Mouse (Mus musculus) layer of hippocampus, postnatal 10 days (tissue): ENCODE measurements around the gene Hivep3. TPM values are rescaled to one million over a fixed set of nuclear protein-coding genes. Genes with fewer than 3 reads are reported as not detected.
A peak's percentile ranks its signal among the peaks of the same experiment; 100 is the strongest.

Source experiments
- DNase-seq, 2 experiments: peaks; one replicate each; pipeline ENCODE4 v3.0.0; 2021; ENCODE audit warnings: low spot score in 2 of 2
- total RNA-seq, 2 experiments: library from RNA; stranded (reverse); gene quantifications; 2 replicates each; pipeline ENCODE4 v1.2.3; 2021

The Hivep3 gene
- total RNA-seq, 2 experiments from 2014 or later, result 50.6 to 55.3 TPM

DNA sequence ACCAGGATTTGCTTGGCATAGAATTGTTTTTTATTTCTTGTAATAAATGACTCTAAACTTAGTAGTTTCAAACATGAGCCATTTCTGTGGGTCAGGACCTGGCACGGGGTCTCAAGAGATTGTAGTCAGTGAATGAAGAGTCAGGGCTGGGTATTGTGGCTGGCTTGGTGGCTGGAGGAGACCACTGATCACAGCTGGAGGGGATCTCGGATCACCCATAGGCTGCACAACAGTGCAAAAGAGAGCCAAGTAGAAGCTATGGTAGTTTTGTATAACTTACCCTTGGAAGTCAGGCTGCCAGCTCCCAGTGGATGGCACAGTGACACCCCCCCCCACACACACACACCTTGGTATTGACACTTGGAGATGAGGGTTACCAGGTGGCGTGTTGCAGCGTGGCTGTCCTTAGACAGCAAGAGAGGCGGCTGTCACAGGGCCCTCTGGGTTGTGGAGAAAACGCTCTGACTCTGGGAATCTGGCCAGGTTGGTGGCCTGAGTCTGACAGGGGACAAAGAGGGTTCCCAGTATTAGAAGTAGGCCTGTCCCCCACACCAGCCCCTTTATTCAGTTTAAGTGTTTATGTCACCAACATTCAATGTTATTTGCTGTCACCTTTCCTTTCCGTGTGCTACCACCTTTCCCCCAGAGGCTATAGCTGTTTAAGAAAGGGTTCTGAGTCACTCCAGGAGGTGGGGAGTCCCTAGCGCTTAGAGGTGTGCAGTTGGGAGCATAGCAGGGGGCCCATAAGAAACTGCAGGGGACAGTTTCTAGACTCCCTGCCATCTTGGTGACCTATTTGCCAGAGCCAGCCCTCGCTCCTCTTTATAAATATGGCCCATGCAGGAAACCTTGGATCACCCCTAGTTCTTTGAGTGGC is 240.4 kb downstream of the Hivep3 start:
- no peak for DNase-seq

DNA sequence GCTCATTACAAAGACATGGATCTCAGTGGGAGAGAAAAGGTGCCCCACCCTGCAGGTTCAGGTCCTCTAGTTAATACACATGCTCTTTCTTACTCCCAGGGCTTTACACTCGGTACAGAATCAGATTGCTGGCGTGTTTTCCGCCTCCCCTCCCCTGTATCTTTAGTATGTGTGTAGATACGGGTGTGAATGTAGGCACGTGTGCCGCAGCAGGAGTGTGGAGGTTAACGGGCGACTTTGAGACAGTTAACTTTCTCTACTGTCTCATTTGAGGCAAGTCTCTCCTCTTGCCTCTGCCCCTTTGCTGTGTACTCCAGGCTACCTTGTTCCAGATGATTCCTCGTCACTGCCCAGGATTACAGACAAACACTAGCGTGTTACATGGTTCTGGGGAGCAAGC is 241.7 kb downstream of the Hivep3 start:
- DNase-seq, result no peak

DNA sequence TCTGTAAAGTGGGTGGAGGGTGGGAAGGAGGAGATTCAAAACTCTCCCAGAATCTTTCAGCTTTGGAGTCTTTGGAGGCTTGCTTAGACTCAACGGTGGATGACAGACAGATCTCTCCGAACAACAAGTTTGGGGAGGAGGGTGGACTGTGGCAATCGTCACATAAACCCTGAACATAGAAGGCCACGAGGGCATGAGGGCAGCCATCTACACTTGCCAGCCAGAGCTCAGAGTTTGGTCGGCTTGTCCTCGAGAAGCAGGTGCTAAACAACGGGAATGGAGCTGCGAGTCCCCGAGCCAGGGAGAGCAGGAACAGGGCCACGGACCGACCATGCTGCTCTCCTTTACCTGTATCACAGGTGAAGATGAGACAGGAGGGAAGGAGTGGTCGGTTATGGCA is 242.2 kb downstream of the Hivep3 start:
- DNase-seq, result no peak

DNA sequence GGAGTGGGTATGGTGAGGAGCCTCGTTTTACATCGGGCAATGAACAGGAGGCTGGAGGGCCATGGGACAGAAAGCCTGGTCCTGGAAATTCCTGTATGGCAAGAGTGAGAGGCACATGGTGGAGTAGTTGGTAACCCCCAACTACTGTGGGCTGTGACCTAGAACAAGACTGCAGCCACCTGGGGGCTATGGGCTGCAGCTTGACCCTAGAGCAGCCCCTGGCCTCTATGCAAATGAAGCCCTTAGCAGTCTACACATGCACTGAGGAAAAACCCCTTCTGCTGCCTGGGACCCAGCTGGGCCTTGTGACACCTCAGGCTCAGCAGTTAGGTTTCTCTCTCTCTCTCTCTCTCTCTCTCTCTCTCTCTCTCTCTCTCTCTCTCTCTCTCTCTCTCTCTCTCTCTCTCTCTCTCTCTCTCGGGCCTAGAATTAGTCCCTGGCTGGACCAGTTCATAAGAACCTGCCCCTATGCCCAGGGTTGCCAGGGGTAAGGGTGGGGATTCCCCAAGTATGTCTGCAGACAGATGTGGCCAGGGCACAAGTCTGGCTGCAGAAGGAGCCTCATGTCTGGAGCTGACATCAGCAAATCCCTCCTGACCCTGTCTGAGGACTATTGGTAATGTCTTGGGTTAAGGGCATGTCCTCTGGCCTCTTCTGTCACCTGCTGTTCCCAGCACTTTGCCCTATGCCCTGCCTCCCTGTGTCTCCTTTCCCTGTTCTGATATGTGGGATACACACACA is 243.0 kb downstream of the Hivep3 start:
- no peak for DNase-seq

GRCm38 (mm10) chr4:119977817-119978491 is 244.4 kb downstream of the Hivep3 start:
- DNase-seq, result no peak

DNA sequence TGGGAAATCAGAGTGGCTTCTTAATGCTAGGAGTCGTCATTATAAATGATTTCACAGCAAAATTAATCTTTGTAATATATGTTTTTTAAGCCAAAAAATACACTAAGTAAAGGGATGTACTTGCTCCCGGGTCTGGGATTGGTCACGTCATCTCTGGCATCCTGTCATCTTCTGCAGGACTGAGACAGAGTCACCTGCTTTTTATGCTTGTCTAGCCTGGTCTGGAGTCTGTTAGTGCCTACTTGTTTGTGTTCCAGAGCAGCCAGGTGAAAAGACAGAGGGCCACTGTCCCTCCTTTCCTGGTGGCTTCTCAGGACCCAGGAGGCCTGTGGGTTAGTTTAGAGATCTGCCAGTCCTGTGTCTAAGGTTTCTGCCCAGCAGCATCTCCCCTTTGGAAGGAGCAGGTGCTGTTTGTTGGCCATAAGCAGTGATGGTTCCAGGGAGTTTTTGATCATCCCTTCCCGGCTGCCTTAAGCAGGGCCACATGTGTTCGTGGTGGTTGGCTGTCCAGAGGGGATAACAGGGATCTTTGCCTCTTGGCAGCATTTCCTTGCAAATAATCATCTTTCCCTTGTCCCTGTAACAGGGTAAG is 245.8 kb downstream of the Hivep3 start:
- no peak for DNase-seq

DNA sequence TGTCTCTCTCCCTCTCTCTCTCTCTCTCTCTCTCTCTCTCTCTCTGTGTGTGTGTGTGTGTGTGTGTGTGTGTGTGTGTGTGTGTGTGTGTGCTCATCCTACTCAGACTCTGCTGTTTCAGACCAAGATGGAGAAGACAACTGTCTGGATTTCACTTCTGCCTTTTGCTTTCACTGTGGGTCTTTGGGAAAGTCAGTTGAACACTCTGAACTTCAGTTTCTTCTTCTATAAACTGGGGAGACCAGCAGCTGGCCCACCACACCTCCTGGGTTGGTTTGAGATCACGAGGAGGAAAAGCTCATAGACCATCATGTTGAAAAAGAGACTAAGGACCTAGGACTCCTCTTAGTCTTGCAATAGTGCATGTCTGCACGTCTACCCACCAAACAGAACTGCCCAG is 246.3 kb downstream of the Hivep3 start:
- no peak for DNase-seq

DNA sequence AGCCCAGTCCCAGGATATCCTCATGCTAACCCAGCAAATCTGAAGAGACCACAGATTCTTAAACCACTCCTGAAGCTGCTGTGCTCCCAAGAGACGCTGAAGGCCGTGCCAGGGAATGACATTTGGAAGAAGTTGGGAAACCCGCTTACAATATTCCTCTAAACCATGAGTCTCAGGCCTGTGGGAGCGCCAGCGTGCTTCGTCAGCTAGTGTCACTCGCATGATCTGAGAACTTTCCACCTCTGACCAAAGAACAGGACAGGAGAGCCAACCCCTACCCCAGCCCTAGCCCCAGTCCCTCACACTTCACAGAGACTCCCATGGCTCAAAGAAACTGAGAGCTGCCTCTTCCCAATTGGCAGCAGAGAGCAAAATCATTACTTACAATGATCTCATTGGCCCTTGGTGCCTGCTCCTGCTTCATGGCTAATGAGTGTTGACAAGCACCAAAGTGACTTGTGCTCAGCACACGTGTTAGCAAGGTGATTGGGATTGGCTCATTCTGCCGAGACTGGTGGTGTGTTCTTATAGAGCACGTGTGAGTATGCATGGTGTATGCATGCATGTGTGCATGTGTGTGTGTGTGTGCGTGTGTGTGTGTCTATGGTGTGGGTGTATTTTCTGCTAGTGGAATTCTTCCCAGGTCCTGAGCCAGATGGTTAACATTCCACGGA is 247.6 kb downstream of the Hivep3 start:
- DNase-seq, result no peak

- no peak for DNase-seq
These were observed 252.5 kb downstream of the Hivep3 start for GRCm38 (mm10) chr4:119986065-119986464.

DNA sequence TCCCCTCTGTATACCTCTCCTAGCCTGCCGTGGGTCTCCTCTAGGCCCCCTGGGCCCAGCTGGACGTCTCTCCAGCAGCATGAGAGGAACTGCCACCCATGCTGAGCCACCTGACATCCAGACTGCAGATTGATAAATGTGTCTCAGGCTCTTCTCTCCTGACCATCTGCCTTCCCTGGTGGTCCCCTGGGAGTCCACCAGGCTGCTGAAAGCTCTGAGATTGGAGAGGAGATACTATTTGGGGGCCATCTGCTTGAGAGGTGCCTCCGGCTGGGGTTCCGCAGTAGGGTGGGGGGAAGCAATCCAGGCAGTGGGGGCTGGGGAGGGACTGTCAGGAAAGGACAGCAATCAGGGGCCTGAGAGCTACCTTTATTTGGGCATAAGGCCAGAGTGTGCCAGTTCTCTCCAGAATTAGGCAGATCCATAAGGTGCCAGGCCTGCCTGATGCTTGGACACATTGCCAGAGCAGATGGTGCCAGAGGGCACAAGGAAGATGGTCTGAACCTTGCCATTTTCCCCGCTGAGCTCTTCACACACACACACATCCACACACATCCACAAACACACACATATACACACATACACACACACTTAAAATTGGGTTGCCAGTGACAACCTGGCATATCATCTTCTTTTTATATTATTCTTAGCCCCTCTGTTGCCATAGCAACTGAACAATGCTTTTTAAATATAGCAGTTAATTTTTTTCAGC is 253.2 kb downstream of the Hivep3 start:
- DNase-seq, result peak; percentile 52 to 67

- no peak for DNase-seq
These were observed 253.9 kb downstream of the Hivep3 start for GRCm38 (mm10) chr4:119987376-119988087.

DNA sequence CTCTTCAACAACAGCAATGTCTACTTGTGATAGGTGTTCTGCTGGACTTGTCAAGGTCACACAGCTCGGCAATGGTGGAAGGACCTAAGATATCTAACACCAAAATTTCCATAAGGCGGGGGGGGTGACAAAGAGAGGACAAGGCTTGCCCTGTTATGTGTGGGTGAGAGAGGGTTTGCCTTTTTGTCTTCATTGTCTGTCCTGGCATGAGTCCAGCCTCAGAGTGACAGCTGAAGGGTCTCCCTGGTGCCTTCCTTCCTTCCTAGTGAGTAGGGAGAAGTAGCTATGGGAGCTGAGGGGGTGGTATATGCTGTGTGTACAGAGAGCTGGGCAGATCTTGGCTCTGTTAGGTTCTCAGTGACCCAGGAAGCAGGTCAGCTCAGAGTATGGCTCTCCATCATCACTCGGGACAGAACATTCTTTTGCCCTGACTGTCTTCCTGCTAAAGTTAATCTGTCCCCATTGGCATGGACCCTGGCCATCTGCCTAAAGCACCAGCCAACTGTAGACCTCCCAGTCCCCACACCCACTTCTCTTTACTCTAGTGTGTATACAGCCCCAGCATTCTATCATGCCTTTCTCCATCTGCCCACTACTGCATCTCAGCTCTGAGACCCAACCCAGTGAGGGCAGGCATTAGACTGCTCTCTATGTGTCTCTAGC is 255.6 kb downstream of the Hivep3 start:
- peak in 1 of 2 experiments; percentile 29 for DNase-seq

- no peak for DNase-seq
These were observed 256.8 kb downstream of the Hivep3 start for GRCm38 (mm10) chr4:119990346-119990745.

GRCm38 (mm10) chr4:119990841-119991240 is 257.3 kb downstream of the Hivep3 start:
- no peak for DNase-seq

DNA sequence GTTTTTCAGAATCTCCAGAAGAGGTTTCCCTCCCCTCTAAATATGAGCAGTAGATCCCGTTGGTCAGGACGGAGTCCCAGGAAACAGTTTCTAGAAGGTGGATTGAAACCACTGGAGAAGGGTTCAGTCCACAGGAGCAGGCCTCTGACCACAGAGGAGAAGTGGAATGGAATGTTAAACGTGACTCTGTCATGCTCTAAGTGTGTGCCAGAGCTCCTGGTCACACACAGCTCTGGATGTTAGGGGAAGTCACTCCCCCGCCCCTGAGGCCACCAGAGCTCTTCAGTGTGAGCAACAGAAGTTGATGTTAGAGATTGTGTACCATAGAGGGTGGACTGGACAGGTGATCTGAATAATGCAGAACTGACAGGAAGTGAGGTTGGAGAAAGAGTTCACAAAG is 258.2 kb downstream of the Hivep3 start:
- DNase-seq, result no peak

DNA sequence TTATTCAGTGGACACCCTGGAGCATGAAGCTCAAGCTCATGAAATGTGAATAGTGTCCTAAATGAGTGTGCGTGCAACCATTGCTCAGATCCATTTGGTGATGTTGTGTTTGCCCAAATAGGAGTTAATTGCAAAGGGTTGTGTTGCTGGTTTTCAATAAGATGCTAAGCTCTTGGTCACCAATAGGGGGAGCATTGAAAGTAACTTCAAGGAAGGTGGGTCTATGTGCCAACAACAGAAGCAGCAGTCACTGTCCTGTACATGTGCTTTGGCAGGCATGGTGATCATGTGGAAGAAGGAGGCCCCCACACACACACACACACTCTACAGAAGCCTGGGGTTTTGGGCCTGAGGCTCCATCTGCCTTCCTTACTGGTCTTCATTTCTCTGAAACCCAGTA is 262.8 kb downstream of the Hivep3 start:
- DNase-seq, result no peak

GRCm38 (mm10) chr4:119997351-119997750 is 263.8 kb downstream of the Hivep3 start:
- DNase-seq, result no peak

DNA sequence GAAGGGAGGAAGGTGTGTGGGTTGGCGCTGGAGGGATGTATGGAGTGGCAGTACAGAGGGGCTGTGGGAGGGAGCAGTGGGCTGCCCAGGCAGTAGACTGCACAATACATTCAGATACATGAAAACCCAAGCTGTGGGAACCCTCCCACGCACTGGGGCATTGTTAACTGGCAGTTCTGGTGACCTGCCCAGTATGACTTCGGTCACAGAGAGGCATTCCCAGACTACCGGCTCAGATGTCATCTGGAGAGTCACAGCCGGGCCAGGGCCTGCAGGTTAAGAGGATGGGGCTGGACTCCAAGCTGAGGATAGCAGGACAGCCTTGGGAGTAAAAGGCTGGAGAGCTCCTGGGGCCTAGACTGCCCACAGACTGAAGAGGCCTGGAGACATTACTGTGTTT is 265.3 kb downstream of the Hivep3 start:
- no peak for DNase-seq

- no peak for DNase-seq
These were observed 267.3 kb downstream of the Hivep3 start for GRCm38 (mm10) chr4:120000881-120001280.
